Comparison of ENCODE assay signal across 20 mouse cellular contexts in genomic region chr11:71202703-71203102, GRCm38 (mm10). TPM values are rescaled to one million over a fixed set of nuclear protein-coding genes. Genes with fewer than 3 reads are reported as not detected.
A peak's percentile ranks its signal among the peaks of the same experiment; 100 is the strongest.
DNase-seq lines count a peak whose midpoint lies in the region; ATAC-seq and TF ChIP-seq lines count a peak whose summit lies in the region.
"Had no signal": no experiment of that assay in that cellular context is flagged by ENCODE, and none has a peak within 500 bp of the region (broad histone marks: within the 10 kb centered on the region; RNA-seq: fewer than 3 reads in every experiment).

No protein-coding gene starts in this region.

- TF ChIP-seq EP300 in stomach, postnatal 0 days (optimal IDR thresholded peaks at IDR 0.05), result no peak

- H3K36me3 ChIP-seq in intestine, postnatal 0 days (ENCODE audit: control insufficient read depth, insufficient read depth), result no peaks in the 10 kb centered on the region
- H3K36me3 ChIP-seq in stomach, postnatal 0 days (ENCODE audit: control insufficient read depth, insufficient read depth, low read length), result no peaks in the 10 kb centered on the region
- H3K36me3 ChIP-seq: hindbrain, embryonic 12.5 days; limb, embryonic 13.5 days; neural tube, embryonic 13.5 days had no signal

- peak overlapping the region; percentile 22; the same call in 1 of the 2 replicates for H3K27ac ChIP-seq in intestine, postnatal 0 days (ENCODE audit: low read depth, low read length)
- no peak overlapping the region for H3K27ac ChIP-seq in stomach, postnatal 0 days (replicated peaks)
- H3K27ac ChIP-seq: forebrain, embryonic 13.5 days; hindbrain, embryonic 12.5 days; limb, embryonic 13.5 days; liver, embryonic 14.5 days; neural tube, embryonic 13.5 days had no signal

- H3K27me3 ChIP-seq in intestine, postnatal 0 days (replicated peaks; ENCODE audit: control insufficient read depth, insufficient read depth, low read length), result no peaks in the 10 kb centered on the region
- H3K27me3 ChIP-seq in stomach, postnatal 0 days (ENCODE audit: control insufficient read depth, insufficient read depth, low read length), result no peaks in the 10 kb centered on the region
- H3K27me3 ChIP-seq: forebrain, embryonic 13.5 days; hindbrain, embryonic 12.5 days; limb, embryonic 13.5 days; neural tube, embryonic 13.5 days had no signal

- H3K4me3 ChIP-seq in intestine, postnatal 0 days (ENCODE audit: low read depth, low read length), result no peak overlapping the region
- H3K4me3 ChIP-seq in stomach, postnatal 0 days (ENCODE audit: low read depth, low read length), result no peak overlapping the region
- H3K4me3 ChIP-seq: forebrain, embryonic 13.5 days; hindbrain, embryonic 12.5 days; limb, embryonic 13.5 days; neural tube, embryonic 13.5 days had no signal

- H3K9me3 ChIP-seq in intestine, postnatal 0 days (ENCODE audit: control insufficient read depth), result no peaks in the 10 kb centered on the region
- H3K9me3 ChIP-seq in stomach, postnatal 0 days (ENCODE audit: control insufficient read depth, low read length), result no peaks in the 10 kb centered on the region
- H3K9me3 ChIP-seq: forebrain, embryonic 13.5 days; hindbrain, embryonic 12.5 days; limb, embryonic 13.5 days; neural tube, embryonic 13.5 days had no signal

- no peak overlapping the region for H3K9ac ChIP-seq in intestine, postnatal 0 days (ENCODE audit: low read depth, low read length)
- no peak overlapping the region for H3K9ac ChIP-seq in stomach, postnatal 0 days (ENCODE audit: low read length)
- H3K9ac ChIP-seq: forebrain, embryonic 13.5 days; hindbrain, embryonic 12.5 days; limb, embryonic 13.5 days; liver, embryonic 14.5 days; neural tube, embryonic 13.5 days had no signal

- ATAC-seq in CD4-positive, CD25-positive, alpha-beta regulatory T cell, adult 4 months, result peak; percentile 85
- peak; percentile 34 for ATAC-seq in intestine, postnatal 0 days
- peak; percentile 65 for ATAC-seq in stomach, postnatal 0 days (ENCODE audit: low FRiP score, low TSS enrichment)
- ATAC-seq: forebrain, embryonic 13.5 days; lung, postnatal 0 days had no signal

- no peak for TF ChIP-seq CTCF in intestine, postnatal 0 days (IDR thresholded peaks at IDR 0.05; ENCODE audit: low read depth)
- TF ChIP-seq CTCF in stomach, postnatal 0 days (IDR thresholded peaks at IDR 0.05; ENCODE audit: low read depth), result no peak

- DNase-seq in B cell, adult 2 months, result peak; percentile 38 to 39
- peak; percentile 21 for DNase-seq in stomach, postnatal 0 days (ENCODE audit: low spot score)
- DNase-seq in layer of hippocampus, adult 18-20 months (ENCODE audit: low spot score in 2 of 2), result no peak
- no peak for DNase-seq in adrenal gland, postnatal 4 days (ENCODE audit: low spot score in 2 of 2)
- no peak for DNase-seq in kidney, postnatal 4 days
- DNase-seq: cerebellum, postnatal 25 days; heart, adult 18-20 months; kidney, adult 11 months; kidney, postnatal 10 days; layer of hippocampus, adult 9-11 months had no signal

- H3K4me1 ChIP-seq in intestine, postnatal 0 days (replicated peaks; ENCODE audit: control insufficient read depth, insufficient read depth, low read length), result peaks cover 3% of the 10 kb centered on the region; the same call in 1 of the 2 replicates
- H3K4me1 ChIP-seq in stomach, postnatal 0 days (replicated peaks; ENCODE audit: control insufficient read depth, insufficient read depth), result no peaks in the 10 kb centered on the region
- H3K4me1 ChIP-seq: forebrain, embryonic 13.5 days; hindbrain, embryonic 12.5 days; limb, embryonic 13.5 days; neural tube, embryonic 13.5 days had no signal

- 27% methylated on average over 4 of the region's 4 CpGs for WGBS in intestine, postnatal 0 days
- 48% methylated on average over 4 of the region's 4 CpGs for WGBS in stomach, postnatal 0 days

- H3K4me2 ChIP-seq in intestine, postnatal 0 days (replicated peaks; ENCODE audit: low read depth), result 0 out of 2 replicates have a peak overlapping the region, but pooled peaks have one; percentile 21
- no peak overlapping the region for H3K4me2 ChIP-seq in stomach, postnatal 0 days (replicated peaks; ENCODE audit: low read depth)
- H3K4me2 ChIP-seq: forebrain, embryonic 13.5 days; hindbrain, embryonic 12.5 days; limb, embryonic 13.5 days; neural tube, embryonic 13.5 days had no signal

RNA-seq across cellular contexts. Expression of gene Nlrp1b, which starts 27.8 kb away (rescaled TPM):
- 1 to 10 TPM; 2.8 to 4.8 TPM for polyA plus RNA-seq in CD4-positive, CD25-positive, alpha-beta regulatory T cell, adult 4 months (2017; shearing (Covaris generic))
- 0.10 and 0.18 TPM in 2 replicates for polyA plus RNA-seq in intestine, postnatal 0 days (2015; fragmentation: Nextera tagmentation; extraction: Ambion mirVana)
- polyA plus RNA-seq in stomach, postnatal 0 days (2015; fragmentation: Nextera tagmentation; extraction: Ambion mirVana), result 0.04 and 0.07 TPM in 2 replicates
- total RNA-seq in layer of hippocampus, adult 18-20 months (2021), result under 1 TPM; 0.07 to 0.18 TPM
- under 1 TPM; 0.23 to 0.28 TPM for total RNA-seq in adrenal gland, postnatal 4 days (2021)
- total RNA-seq: megakaryocyte-erythroid progenitor cell, adult 5-6 weeks had no signal
- polyA plus RNA-seq: forebrain, embryonic 13.5 days; hindbrain, embryonic 12.5 days; limb, embryonic 13.5 days; neural tube, embryonic 13.5 days had no signal

RNA-seq across cellular contexts. Expression of gene Nlrp1a, which starts 58.2 kb away (rescaled TPM):
- polyA plus RNA-seq in CD4-positive, CD25-positive, alpha-beta regulatory T cell, adult 4 months (2017; shearing (Covaris generic)), result under 1 TPM; 0.17 to 0.67 TPM
- polyA plus RNA-seq in intestine, postnatal 0 days (2015; fragmentation: Nextera tagmentation; extraction: Ambion mirVana), result 0.05 TPM in 2 replicates
- 0.04 TPM in 1 of 2 replicates, not detected in the other for polyA plus RNA-seq in stomach, postnatal 0 days (2015; fragmentation: Nextera tagmentation; extraction: Ambion mirVana)
- under 1 TPM; 0.67 to 0.76 TPM for total RNA-seq in layer of hippocampus, adult 18-20 months (2021)
- total RNA-seq in adrenal gland, postnatal 4 days (2021), result 1 to 10 TPM; 1.2 to 1.5 TPM
- polyA plus RNA-seq: forebrain, embryonic 13.5 days; hindbrain, embryonic 12.5 days; testis, adult 2 months had no signal

Comparison
In these comparisons a context has a peak if more than half of its experiments do, and no peak if none do; other contexts are left out.
1. DNase-seq: peak in B cell, adult 2 months (2 of 2) and stomach, postnatal 0 days (single experiment); none in layer of hippocampus, adult 18-20 months (0 of 2), adrenal gland, postnatal 4 days (0 of 2) and kidney, postnatal 4 days (0 of 2).
2. ATAC-seq: peak in every context shown above with its lines; median percentile 85 in CD4-positive, CD25-positive, alpha-beta regulatory T cell, adult 4 months; 65 in stomach, postnatal 0 days; 34 in intestine, postnatal 0 days.